Comparison of ENCODE assay signal across 12 mouse cellular contexts in the genomic region with DNA sequence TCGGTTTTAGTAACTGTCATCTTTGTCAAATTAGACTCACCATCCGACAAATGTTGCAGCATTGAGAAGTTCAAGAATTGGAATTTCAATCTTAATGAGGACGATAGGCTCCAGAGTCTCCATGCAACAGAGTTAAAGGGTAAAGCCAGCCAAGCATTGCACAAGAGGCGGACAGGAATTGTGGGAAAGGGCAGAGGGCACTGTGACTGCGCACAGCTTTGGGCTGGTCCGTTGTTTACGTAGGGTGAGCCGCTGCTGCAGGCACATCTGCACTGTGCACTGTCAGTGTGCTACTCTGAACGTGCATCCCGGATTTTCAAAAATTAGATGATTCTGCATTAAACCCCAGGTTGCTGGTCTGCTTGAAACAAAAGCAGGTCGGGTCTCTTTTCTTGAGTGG. TPM values are rescaled to one million over a fixed set of nuclear protein-coding genes. Genes with fewer than 3 reads are reported as not detected.
A peak's percentile ranks its signal among the peaks of the same experiment; 100 is the strongest.
DNase-seq lines count a peak whose midpoint lies in the region; ATAC-seq lines count a peak whose summit lies in the region.
"Had no signal": no experiment of that assay in that cellular context is flagged by ENCODE, and none has a peak within 500 bp of the region (broad histone marks: within the 10 kb centered on the region; RNA-seq: fewer than 3 reads in every experiment).

No protein-coding gene starts in this region.

- peak; percentile 47 for DNase-seq in adrenal gland, postnatal 10 days
- no peak for DNase-seq in adrenal gland, adult 8-10 months
- peak; percentile 20 for DNase-seq in kidney, adult 9 months
- no peak for DNase-seq in kidney, postnatal 14 days
- peak; percentile 41 to 47 for DNase-seq in lung, adult 18-20 months
- DNase-seq in yolk sac, embryonic 10.5 days (ENCODE audit: low spot score), result peak; percentile 69
- no peak for DNase-seq in frontal cortex, postnatal 36 days (ENCODE audit: low spot score in 2 of 2)
- DNase-seq: thymus, postnatal 14 days had no signal

- ATAC-seq in frontal cortex, adult (ENCODE audit: low TSS enrichment), result no peak
- ATAC-seq: forebrain, embryonic 14.5 days; midbrain, embryonic 13.5 days; Patski had no signal

RNA-seq across cellular contexts. Expression of gene Map3k20, which starts 27.9 kb away (rescaled TPM):
- total RNA-seq in adrenal gland, postnatal 10 days (2021), result 10 to 100 TPM; 40.6 to 61.7 TPM
- total RNA-seq in adrenal gland, adult 8-10 months (2022), result 10 to 100 TPM; 30.6 to 46.2 (median 35.6) TPM

Comparison
In these comparisons a context has a peak if more than half of its experiments do, and no peak if none do; other contexts are left out.
1. DNase-seq: peak in adrenal gland, postnatal 10 days (single experiment), kidney, adult 9 months (single experiment), lung, adult 18-20 months (2 of 2) and yolk sac, embryonic 10.5 days (single experiment); none in adrenal gland, adult 8-10 months (single experiment), kidney, postnatal 14 days (single experiment) and frontal cortex, postnatal 36 days (0 of 2).